Mouse (Mus musculus) layer of hippocampus, adult 18-20 months (tissue): Measurements from ENCODE around the gene Arfgef3. TPM values are rescaled to one million over a fixed set of nuclear protein-coding genes. Genes with fewer than 3 reads are reported as not detected.
"Not testable (repeated sequence)": the region's sequence is repeated elsewhere in the genome, so short reads cannot be mapped to it uniquely, and the experiment has no call there.

ENCODE experiments used
- DNase-seq, 2 experiments: peaks; one replicate each; pipeline ENCODE4 v3.0.0; 2022; ENCODE audit warnings: low spot score in 2 of 2
- total RNA-seq, 2 experiments: library from RNA; stranded (reverse); gene quantifications; 2 replicates each; pipeline ENCODE4 v1.2.3; 2021

Gene Arfgef3
- total RNA-seq, 2 experiments from 2014 or later = 81.5 to 85.2 TPM

- no peak for DNase-seq
Measured at GRCm38 (mm10) chr10:18688234-18688633, 55.5 kb downstream of the Arfgef3 start.

- DNase-seq = no peak
Measured at GRCm38 (mm10) chr10:18681385-18681954, 62.3 kb downstream of the Arfgef3 start.

- DNase-seq = no peak
Measured at GRCm38 (mm10) chr10:18680661-18681384, 62.9 kb downstream of the Arfgef3 start.

- DNase-seq = no peak
Measured at GRCm38 (mm10) chr10:18678836-18679235, 64.9 kb downstream of the Arfgef3 start.

GRCm38 (mm10) chr10:18664794-18665193 is 79.0 kb downstream of the Arfgef3 start:
- no peak for DNase-seq

- no peak for DNase-seq
Measured at GRCm38 (mm10) chr10:18664016-18664415, 79.7 kb downstream of the Arfgef3 start.

GRCm38 (mm10) chr10:18661606-18662220 is 82.0 kb downstream of the Arfgef3 start:
- DNase-seq = no peak

GRCm38 (mm10) chr10:18660998-18661397 is 82.8 kb downstream of the Arfgef3 start:
- peak in 1 of 2 experiments; percentile 55 for DNase-seq

GRCm38 (mm10) chr10:18657588-18657987 is 86.2 kb downstream of the Arfgef3 start:
- DNase-seq = no peak

GRCm38 (mm10) chr10:18647069-18647468 is 96.7 kb downstream of the Arfgef3 start:
- no peak for DNase-seq

GRCm38 (mm10) chr10:18646035-18646434 is 97.7 kb downstream of the Arfgef3 start:
- DNase-seq = no peak

- no peak for DNase-seq
Measured at GRCm38 (mm10) chr10:18644346-18644745, 99.4 kb downstream of the Arfgef3 start.

- peak in 1 of 2 experiments; percentile 59 for DNase-seq
Measured at GRCm38 (mm10) chr10:18643506-18643905, 100.2 kb downstream of the Arfgef3 start.

GRCm38 (mm10) chr10:18642854-18643253 is 100.9 kb downstream of the Arfgef3 start:
- no peak for DNase-seq

GRCm38 (mm10) chr10:18640596-18640995 is 103.2 kb downstream of the Arfgef3 start:
- no peak for DNase-seq

GRCm38 (mm10) chr10:18635450-18635849 is 108.3 kb downstream of the Arfgef3 start:
- DNase-seq = no peak

GRCm38 (mm10) chr10:18634405-18634985 is 109.3 kb downstream of the Arfgef3 start:
- DNase-seq = no peak

GRCm38 (mm10) chr10:18630498-18630897 is 113.3 kb downstream of the Arfgef3 start:
- DNase-seq = no peak

- DNase-seq = peak; percentile 42 to 76
Measured at GRCm38 (mm10) chr10:18627530-18627929, 116.2 kb downstream of the Arfgef3 start.

- no peak for DNase-seq
Measured at GRCm38 (mm10) chr10:18612796-18613195, 131.0 kb downstream of the Arfgef3 start.

GRCm38 (mm10) chr10:18604827-18605535 is 138.8 kb downstream of the Arfgef3 start:
- not testable (repeated sequence) for DNase-seq
